Mouse (Mus musculus) heart, embryonic 11.5 days (tissue): ENCODE data around the gene Rtl9. TPM values are rescaled to one million over a fixed set of nuclear protein-coding genes. Genes with fewer than 3 reads are reported as not detected.

Experiments used
- ATAC-seq: fragments of 200-750 bp; cut with Nextera tagmentation; replicated peaks from 2 replicates; pipeline ENCODE4 v1.8.0; 2017; ENCODE audit warnings: moderate library complexity; ENCODE audit not compliant: insufficient number of reproducible peaks, low FRiP score, low TSS enrichment
- H3K27ac ChIP-seq: fragments of 300-500 bp; sonication (generic); 2 replicates; pipeline ENCODE4 v1.5.1; 2014; ENCODE audit warnings: mild to moderate bottlenecking, low read depth, low read length
- H3K27me3 ChIP-seq: fragments of 300-500 bp; sonication (generic); 2 replicates; pipeline ENCODE4 v1.6.1; 2014; ENCODE audit warnings: mild to moderate bottlenecking, low read length, mixed read lengths; ENCODE audit not compliant: control insufficient read depth, insufficient read depth
- H3K36me3 ChIP-seq: fragments of 300-500 bp; sonication (generic); 2 replicates; pipeline ENCODE4 v1.6.1; 2014; ENCODE audit warnings: mild to moderate bottlenecking, low read length, moderate library complexity, mixed read lengths; ENCODE audit not compliant: control insufficient read depth, insufficient read depth
- H3K4me1 ChIP-seq: fragments of 300-500 bp; sonication (generic); 2 replicates; pipeline ENCODE4 v1.6.1; 2014; ENCODE audit warnings: low read length; ENCODE audit not compliant: control insufficient read depth, insufficient read depth
- H3K4me2 ChIP-seq: fragments of 300-500 bp; sonication (generic); 2 replicates; pipeline ENCODE4 v1.6.1; 2014; ENCODE audit warnings: mild to moderate bottlenecking, moderate library complexity
- H3K4me3 ChIP-seq: fragments of 300-500 bp; sonication (generic); 2 replicates; pipeline ENCODE4 v1.5.1; 2014; ENCODE audit warnings: low read depth, low read length
- H3K9ac ChIP-seq: fragments of 300-500 bp; sonication (generic); 2 replicates; pipeline ENCODE4 v1.6.1; 2014; ENCODE audit warnings: mild to moderate bottlenecking, low read depth, low read length, moderate library complexity
- H3K9me3 ChIP-seq: fragments of 300-500 bp; sonication (generic); replicated peaks from 2 replicates; pipeline ENCODE4 v1.6.1; 2016; ENCODE audit warnings: low read length; ENCODE audit not compliant: control insufficient read depth
- WGBS: fragments of 180-500 bp; shearing (Covaris S2); extraction: QIAGEN DNeasy Blood & Tissue Kit; methylation state at CpG from one replicate; pipeline ENCODE4 v1.1.7; 2014; ENCODE audit not compliant: insufficient replicate concordance; 5-methylcytosine and 5-hydroxymethylcytosine counted together
- polyA plus RNA-seq: library from polyadenylated mRNA; unstranded; fragments of >200 nt; fragmentation: Nextera tagmentation; extraction: Ambion mirVana; gene quantifications from 2 replicates; pipeline ENCODE4 v1.2.1, GENCODE M21; 2014

Gene Rtl9
- polyA plus RNA-seq, 1 experiment from 2014 or later: 0.10 TPM

- ATAC-seq: no peak
- Histone ChIP-seq H3K4me3 (no peak overlapping the region), H3K4me1 (no peaks in the 10 kb centered on the region), H3K27me3 (no peaks in the 10 kb centered on the region), H3K4me2 (no peak overlapping the region), H3K36me3 (no peaks in the 10 kb centered on the region), H3K27ac (no peak overlapping the region), H3K9me3 (no peaks in the 10 kb centered on the region), H3K9ac (no peak overlapping the region)
- 67% methylated on average over 1 of the region's 1 CpGs for whole genome bisulfite sequencing
Observed at GRCm38 (mm10) chrX:143067115-143067514, 32.3 kb upstream of the Rtl9 start.

GRCm38 (mm10) chrX:143067576-143067975 is 31.8 kb upstream of the Rtl9 start:
- Histone ChIP-seq H3K9ac (no peak overlapping the region), H3K4me3 (no peak overlapping the region), H3K27ac (no peak overlapping the region), H3K27me3 (no peaks in the 10 kb centered on the region), H3K4me2 (no peak overlapping the region), H3K36me3 (no peaks in the 10 kb centered on the region), H3K9me3 (no peaks in the 10 kb centered on the region), H3K4me1 (no peaks in the 10 kb centered on the region)
- WGBS: 62% methylated on average over 5 of the region's 5 CpGs
- ATAC-seq: no peak

- peak overlapping the region; percentile 23 for H3K4me3 ChIP-seq
- 0 out of 2 replicates have a peak overlapping the region, but pooled peaks have one; percentile 52 for H3K9ac ChIP-seq
- ATAC-seq: peak; percentile 10; the same call in 1 of the 2 replicates
- H3K9me3 ChIP-seq: no peaks in the 10 kb centered on the region
- no peaks in the 10 kb centered on the region for H3K36me3 ChIP-seq
- 0 out of 2 replicates have a peak, but pooled peaks cover 5% of the 10 kb centered on the region for H3K27me3 ChIP-seq
- peak overlapping the region; percentile 66 for H3K4me2 ChIP-seq
- H3K4me1 ChIP-seq: no peaks in the 10 kb centered on the region
- H3K27ac ChIP-seq: no peak overlapping the region
- WGBS: 20% methylated on average over 23 of the region's 23 CpGs
Observed at GRCm38 (mm10) chrX:143080458-143081336, 18.7 kb upstream of the Rtl9 start.

GRCm38 (mm10) chrX:143082732-143083131 is 16.7 kb upstream of the Rtl9 start:
- H3K27ac ChIP-seq: no peak overlapping the region
- no peak overlapping the region for H3K9ac ChIP-seq
- H3K4me3 ChIP-seq: no peak overlapping the region
- 0 out of 2 replicates have a peak, but pooled peaks cover 5% of the 10 kb centered on the region for H3K27me3 ChIP-seq
- 63% methylated on average over 1 of the region's 1 CpGs for WGBS
- H3K9me3 ChIP-seq: no peaks in the 10 kb centered on the region
- no peaks in the 10 kb centered on the region for H3K4me1 ChIP-seq
- ATAC-seq: no peak
- no peak overlapping the region for H3K4me2 ChIP-seq
- H3K36me3 ChIP-seq: no peaks in the 10 kb centered on the region

- Histone ChIP-seq H3K9me3 (no peaks in the 10 kb centered on the region), H3K4me1 (no peaks in the 10 kb centered on the region), H3K27ac (no peak overlapping the region), H3K27me3 (no peaks in the 10 kb centered on the region; the same call in 1 of the 2 replicates), H3K36me3 (no peaks in the 10 kb centered on the region), H3K4me3 (no peak overlapping the region), H3K4me2 (no peak overlapping the region), H3K9ac (no peak overlapping the region)
- 63% methylated on average over 7 of the region's 7 CpGs for WGBS
- no peak for ATAC-seq
Observed at GRCm38 (mm10) chrX:143088225-143088624, 11.2 kb upstream of the Rtl9 start.

- no peaks in the 10 kb centered on the region; the same call in 1 of the 2 replicates for H3K27me3 ChIP-seq
- no peaks in the 10 kb centered on the region for H3K36me3 ChIP-seq
- H3K9me3 ChIP-seq: no peaks in the 10 kb centered on the region
- no peak overlapping the region for H3K27ac ChIP-seq
- H3K4me1 ChIP-seq: no peaks in the 10 kb centered on the region
- no peak for ATAC-seq
- no peak overlapping the region for H3K4me2 ChIP-seq
- no peak overlapping the region for H3K9ac ChIP-seq
- no peak overlapping the region for H3K4me3 ChIP-seq
- WGBS: 61% methylated on average over 6 of the region's 6 CpGs
Observed at GRCm38 (mm10) chrX:143090904-143091588, 8.3 kb upstream of the Rtl9 start.

- WGBS: 59% methylated on average over 6 of the region's 6 CpGs
- Histone ChIP-seq H3K36me3 (no peaks in the 10 kb centered on the region), H3K27ac (no peak overlapping the region), H3K9ac (no peak overlapping the region), H3K4me3 (no peak overlapping the region), H3K4me1 (no peaks in the 10 kb centered on the region), H3K9me3 (no peaks in the 10 kb centered on the region), H3K4me2 (no peak overlapping the region), H3K27me3 (peaks cover 9% of the 10 kb centered on the region; the same call in 1 of the 2 replicates)
- ATAC-seq: no peak
Observed at GRCm38 (mm10) chrX:143097551-143097950, 1.8 kb upstream of the Rtl9 start.

- WGBS: 88% methylated on average over 5 of the region's 5 CpGs
Observed at GRCm38 (mm10) chrX:143103146-143103545, 3.8 kb downstream of the Rtl9 start.

More at GRCm38 (mm10) chrX:143103146-143103545, 3.8 kb downstream of the Rtl9 start:
- H3K9ac ChIP-seq: no peak overlapping the region
- no peak overlapping the region for H3K4me2 ChIP-seq
- H3K4me3 ChIP-seq: no peak overlapping the region
- no peaks in the 10 kb centered on the region for H3K4me1 ChIP-seq
- peaks cover 2% of the 10 kb centered on the region; the same call in 1 of the 2 replicates for H3K27me3 ChIP-seq
- ATAC-seq: no peak
- no peaks in the 10 kb centered on the region for H3K9me3 ChIP-seq
- H3K36me3 ChIP-seq: no peaks in the 10 kb centered on the region
- H3K27ac ChIP-seq: no peak overlapping the region
